Mouse (Mus musculus) lung, postnatal 0 days (tissue): ENCODE data around the gene Rab5if. TPM values are rescaled to one million over a fixed set of nuclear protein-coding genes. Genes with fewer than 3 reads are reported as not detected.
A peak's percentile ranks its signal among the peaks of the same experiment; 100 is the strongest.

ENCODE experiments used
- ATAC-seq: fragments of 200-750 bp; cut with Nextera tagmentation; 2 replicates; pipeline ENCODE4 v1.8.0; 2017; ENCODE audit warnings: moderate library complexity
- DNase-seq: peaks from one replicate; pipeline ENCODE4 v3.0.0-alpha.2; 2016; ENCODE audit warnings: low spot score
- H3K27ac ChIP-seq: fragments of 300-500 bp; sonication (generic); 2 replicates; pipeline ENCODE4 v1.5.1; 2014; ENCODE audit warnings: antibody characterized with exemption, mild to moderate bottlenecking, low read length, mixed read lengths
- H3K27me3 ChIP-seq: fragments of 300-500 bp; sonication (generic); replicated peaks from 2 replicates; pipeline ENCODE4 v1.6.1; 2014; ENCODE audit warnings: low read length, mixed read lengths; ENCODE audit not compliant: insufficient read depth
- H3K36me3 ChIP-seq: fragments of 300-500 bp; sonication (generic); 2 replicates; pipeline ENCODE4 v1.6.1; 2014; ENCODE audit warnings: low read length, mixed read lengths; ENCODE audit not compliant: insufficient read depth
- H3K4me1 ChIP-seq: fragments of 300-500 bp; sonication (generic); 2 replicates; pipeline ENCODE4 v1.6.1; 2014; ENCODE audit warnings: antibody characterized with exemption, low read depth, low read length, mixed read lengths; ENCODE audit not compliant: insufficient read depth
- H3K4me2 ChIP-seq: fragments of 300-500 bp; sonication (generic); replicated peaks from 2 replicates; pipeline ENCODE4 v1.6.1; 2014; ENCODE audit warnings: low read depth, mild to moderate bottlenecking, low read length, moderate library complexity, mixed read lengths
- H3K4me3 ChIP-seq: fragments of 300-500 bp; sonication (generic); 2 replicates; pipeline ENCODE4 v1.5.1; 2014; ENCODE audit warnings: low read depth, low read length
- H3K9ac ChIP-seq: fragments of 300-500 bp; sonication (generic); replicated peaks from 2 replicates; pipeline ENCODE4 v1.6.1; 2014; ENCODE audit warnings: low read depth, mild to moderate bottlenecking
- H3K9me3 ChIP-seq: fragments of 300-500 bp; sonication (generic); 2 replicates; pipeline ENCODE4 v1.6.1; 2016; ENCODE audit warnings: low read length, mixed read lengths
- CTCF ChIP-seq: IDR thresholded peaks from 2 replicates; pipeline ENCODE4 v1.5.1; 2016; ENCODE audit warnings: antibody characterized with exemption, mild to moderate bottlenecking
- EP300 ChIP-seq: IDR thresholded peaks from 2 replicates; pipeline ENCODE4 v1.6.1; 2016; ENCODE audit warnings: antibody characterized with exemption, mild to moderate bottlenecking, control low read depth
- WGBS: fragments of 180-500 bp; shearing (Covaris S2); extraction: QIAGEN DNeasy Blood & Tissue Kit; methylation state at CpG from one replicate; pipeline ENCODE4 v1.1.7; 2014; 5-methylcytosine and 5-hydroxymethylcytosine counted together
- polyA plus RNA-seq: library from polyadenylated mRNA; unstranded; fragments of >200 nt; fragmentation: Nextera tagmentation; extraction: Ambion mirVana; gene quantifications from 2 replicates; pipeline ENCODE4 v1.2.1, GENCODE M21; 2015

Gene Rab5if
- polyA plus RNA-seq, 1 experiment from 2014 or later: 271 TPM

- no peaks in the 10 kb centered on the region for H3K4me1 ChIP-seq
- no peak overlapping the region for H3K4me2 ChIP-seq
- DNase-seq (no peak), ATAC-seq (0 out of 2 replicates have a peak, but pooled peaks have one; percentile 31)
- H3K4me3 ChIP-seq: no peak overlapping the region
- H3K9ac ChIP-seq: no peak overlapping the region
- H3K27ac ChIP-seq: no peak overlapping the region
- no peaks in the 10 kb centered on the region for H3K9me3 ChIP-seq
- no peaks in the 10 kb centered on the region for H3K27me3 ChIP-seq
- TF ChIP-seq CTCF: no peak
- no peak for TF ChIP-seq EP300
- peaks cover 25% of the 10 kb centered on the region; the same call in 1 of the 2 replicates for H3K36me3 ChIP-seq
- 15% methylated on average over 6 of the region's 6 CpGs for WGBS
Measured at GRCm38 (mm10) chr2:156870519-156870918, 7.6 kb downstream of the Rab5if start.

- H3K4me1 ChIP-seq: 0 out of 2 replicates have a peak, but pooled peaks cover 4% of the 10 kb centered on the region
- TF ChIP-seq EP300 (no peak), CTCF (peak; percentile 87)
- 23% methylated on average over 5 of the region's 5 CpGs for WGBS
- H3K27me3 ChIP-seq: no peaks in the 10 kb centered on the region
- ATAC-seq (peak; percentile 40; the same call in 1 of the 2 replicates), DNase-seq (peak; percentile 72)
- no peak overlapping the region for H3K4me2 ChIP-seq
- H3K4me3 ChIP-seq: no peak overlapping the region
- H3K36me3 ChIP-seq: peaks cover 20% of the 10 kb centered on the region; the same call in 1 of the 2 replicates
- H3K27ac ChIP-seq: no peak overlapping the region
- no peaks in the 10 kb centered on the region for H3K9me3 ChIP-seq
- no peak overlapping the region for H3K9ac ChIP-seq
Measured at GRCm38 (mm10) chr2:156873629-156874028, 10.7 kb downstream of the Rab5if start.

- Histone ChIP-seq H3K9me3 (no peaks in the 10 kb centered on the region), H3K4me2 (no peak overlapping the region), H3K27ac (no peak overlapping the region), H3K9ac (no peak overlapping the region), H3K4me1 (0 out of 2 replicates have a peak, but pooled peaks cover 4% of the 10 kb centered on the region), H3K4me3 (no peak overlapping the region), H3K36me3 (peaks cover 20% of the 10 kb centered on the region; the same call in 1 of the 2 replicates), H3K27me3 (no peaks in the 10 kb centered on the region)
- ATAC-seq: no peak
- 86% methylated on average over 8 of the region's 8 CpGs for WGBS
- TF ChIP-seq EP300: no peak
- TF ChIP-seq CTCF: no peak
- DNase-seq: no peak
Measured at GRCm38 (mm10) chr2:156874047-156874759, 11.3 kb downstream of the Rab5if start.

- WGBS: 94% methylated on average over 4 of the region's 4 CpGs
- no peak for DNase-seq
- no peak overlapping the region for H3K4me3 ChIP-seq
Measured at GRCm38 (mm10) chr2:156874760-156875510, 12.0 kb downstream of the Rab5if start.

GRCm38 (mm10) chr2:156877726-156878125, 14.8 kb downstream of the Rab5if start:
- H3K27me3 ChIP-seq: no peaks in the 10 kb centered on the region
- 23% methylated on average over 9 of the region's 9 CpGs for WGBS
- peak; percentile 67 for DNase-seq
- TF ChIP-seq EP300 (no peak), CTCF (no peak)
- ATAC-seq: peak; percentile 86
- H3K4me1 ChIP-seq: 0 out of 2 replicates have a peak, but pooled peaks cover 4% of the 10 kb centered on the region
- no peak overlapping the region for H3K4me2 ChIP-seq
- peaks cover 17% of the 10 kb centered on the region; the same call in 1 of the 2 replicates for H3K36me3 ChIP-seq
- no peak overlapping the region for H3K9ac ChIP-seq
- no peak overlapping the region for H3K27ac ChIP-seq
- no peak overlapping the region for H3K4me3 ChIP-seq
- no peaks in the 10 kb centered on the region for H3K9me3 ChIP-seq

More at GRCm38 (mm10) chr2:156874760-156875510, 12.0 kb downstream of the Rab5if start:
- Histone ChIP-seq H3K27ac (no peak overlapping the region), H3K4me2 (no peak overlapping the region), H3K36me3 (peaks cover 20% of the 10 kb centered on the region; the same call in 1 of the 2 replicates), H3K9me3 (no peaks in the 10 kb centered on the region), H3K9ac (no peak overlapping the region), H3K4me1 (0 out of 2 replicates have a peak, but pooled peaks cover 4% of the 10 kb centered on the region), H3K27me3 (no peaks in the 10 kb centered on the region)
- TF ChIP-seq EP300 (no peak), CTCF (no peak)
- ATAC-seq: no peak

- H3K4me2 ChIP-seq: no peak overlapping the region
- WGBS: 88% methylated on average over 3 of the region's 3 CpGs
- peaks cover 4% of the 10 kb centered on the region; the same call in 1 of the 2 replicates for H3K36me3 ChIP-seq
- no peaks in the 10 kb centered on the region for H3K9me3 ChIP-seq
- no peak overlapping the region for H3K9ac ChIP-seq
- 0 out of 2 replicates have a peak, but pooled peaks cover 4% of the 10 kb centered on the region for H3K4me1 ChIP-seq
- H3K4me3 ChIP-seq: no peak overlapping the region
- H3K27me3 ChIP-seq: no peaks in the 10 kb centered on the region
- no peak for ATAC-seq
- DNase-seq: no peak
- no peak for TF ChIP-seq CTCF
- TF ChIP-seq EP300: no peak
- H3K27ac ChIP-seq: no peak overlapping the region
Measured at GRCm38 (mm10) chr2:156879541-156879940, 16.6 kb downstream of the Rab5if start.
